Mouse (Mus musculus) kidney, postnatal 0 days (tissue): ENCODE results near the gene Slamf8. TPM values are rescaled to one million over a fixed set of nuclear protein-coding genes. Genes with fewer than 3 reads are reported as not detected.

Source experiments
- ATAC-seq: fragments of 200-750 bp; cut with Nextera tagmentation; replicated peaks from 2 replicates; pipeline ENCODE4 v1.8.0; 2017; ENCODE audit warnings: low read depth, moderate number of reproducible peaks, moderate TSS enrichment, moderate library complexity; ENCODE audit not compliant: low FRiP score
- DNase-seq: peaks from one replicate; pipeline ENCODE4 v3.0.0-alpha.2; 2016; ENCODE audit warnings: low spot score
- H3K27ac ChIP-seq: fragments of 300-500 bp; sonication (generic); 2 replicates; pipeline ENCODE4 v1.5.1; 2014; ENCODE audit warnings: mild to moderate bottlenecking
- H3K27me3 ChIP-seq: fragments of 300-500 bp; sonication (generic); 2 replicates; pipeline ENCODE4 v1.6.1; 2014; ENCODE audit warnings: low read length, mixed read lengths; ENCODE audit not compliant: insufficient read depth
- H3K36me3 ChIP-seq: fragments of 300-500 bp; sonication (generic); 2 replicates; pipeline ENCODE4 v1.6.1; 2014; ENCODE audit warnings: low read length, mixed read lengths; ENCODE audit not compliant: insufficient read depth
- H3K4me1 ChIP-seq: fragments of 300-500 bp; sonication (generic); replicated peaks from 2 replicates; pipeline ENCODE4 v1.6.1; 2014; ENCODE audit warnings: antibody characterized with exemption, low read length, mixed read lengths; ENCODE audit not compliant: insufficient read depth
- H3K4me2 ChIP-seq: fragments of 300-500 bp; sonication (generic); 2 replicates; pipeline ENCODE4 v1.6.1; 2014; ENCODE audit warnings: mild to moderate bottlenecking, low read length, moderate library complexity, mixed read lengths
- H3K4me3 ChIP-seq: fragments of 300-500 bp; sonication (generic); replicated peaks from 2 replicates; pipeline ENCODE4 v1.5.1; 2014; ENCODE audit warnings: low read depth, low read length
- H3K9ac ChIP-seq: fragments of 300-500 bp; sonication (generic); 2 replicates; pipeline ENCODE4 v1.6.1; 2014; ENCODE audit warnings: low read depth, low read length
- H3K9me3 ChIP-seq: fragments of 300-500 bp; sonication (generic); replicated peaks from 2 replicates; pipeline ENCODE4 v1.6.1; 2016; ENCODE audit warnings: low read length, inconsistent platforms, mixed read lengths
- CTCF ChIP-seq: IDR thresholded peaks from 2 replicates; pipeline ENCODE4 v1.5.1; 2016; ENCODE audit warnings: antibody characterized with exemption, low read depth, mild to moderate bottlenecking, moderate library complexity
- WGBS: fragments of 180-500 bp; shearing (Covaris S2); extraction: QIAGEN DNeasy Blood & Tissue Kit; methylation state at CpG from one replicate; pipeline ENCODE4 v1.1.7; 2014; 5-methylcytosine and 5-hydroxymethylcytosine counted together
- polyA plus RNA-seq: library from polyadenylated mRNA; unstranded; fragments of >200 nt; fragmentation: Nextera tagmentation; extraction: Ambion mirVana; gene quantifications from 2 replicates; pipeline ENCODE4 v1.2.1, GENCODE M21; 2015

The Slamf8 gene
- polyA plus RNA-seq, 1 experiment from 2014 or later = 0.16 TPM

GRCm38 (mm10) chr1:172535116-172535515 is 55.3 kb downstream of the Slamf8 start:
- Histone ChIP-seq H3K27me3 (no peaks in the 10 kb centered on the region), H3K9me3 (no peaks in the 10 kb centered on the region), H3K4me3 (no peak overlapping the region), H3K4me1 (peaks cover 12% of the 10 kb centered on the region; the same call in 1 of the 2 replicates), H3K36me3 (no peaks in the 10 kb centered on the region), H3K27ac (no peak overlapping the region), H3K4me2 (no peak overlapping the region), H3K9ac (no peak overlapping the region)
- no peak for DNase-seq
- WGBS = 85% methylated on average over 16 of the region's 16 CpGs
- ATAC-seq = no peak
- TF ChIP-seq CTCF = no peak

GRCm38 (mm10) chr1:172532551-172532950 is 57.8 kb downstream of the Slamf8 start:
- peak; percentile 84 for DNase-seq
- H3K36me3 ChIP-seq = no peaks in the 10 kb centered on the region
- peaks cover 12% of the 10 kb centered on the region; the same call in 1 of the 2 replicates for H3K4me1 ChIP-seq
- H3K27ac ChIP-seq = no peak overlapping the region
- no peak for TF ChIP-seq CTCF
- no peaks in the 10 kb centered on the region for H3K9me3 ChIP-seq
- peak overlapping the region; percentile 49 for H3K4me2 ChIP-seq
- peak overlapping the region; percentile 24; the same call in 1 of the 2 replicates for H3K9ac ChIP-seq
- peak; percentile 49 for ATAC-seq
- H3K4me3 ChIP-seq = peak overlapping the region; percentile 24; the same call in 1 of the 2 replicates
- no peaks in the 10 kb centered on the region for H3K27me3 ChIP-seq
- 2% methylated on average over 13 of the region's 13 CpGs for WGBS

Other genes starting within 250 kb of the Slamf8 start
- 3.3 and 4.2 TPM in 2 replicates for gene Kcnj10, start 249.4 kb downstream of the Slamf8 start, polyA plus RNA-seq
- gene Pigm, start 214.0 kb downstream of the Slamf8 start, polyA plus RNA-seq = 5.8 and 6.1 TPM in 2 replicates
- gene Slamf9, start 115.2 kb downstream of the Slamf8 start, polyA plus RNA-seq = 1.3 and 2.3 TPM in 2 replicates
- 12.5 and 13.3 TPM in 2 replicates for gene Igsf9, start 108.8 kb downstream of the Slamf8 start, polyA plus RNA-seq
- gene Tagln2, start 90.5 kb downstream of the Slamf8 start, polyA plus RNA-seq = 225 and 250 TPM in 2 replicates
- 1.1 and 1.3 TPM in 2 replicates for gene Cfap45, start 69.8 kb downstream of the Slamf8 start, polyA plus RNA-seq
- gene Vsig8, start 34.6 kb downstream of the Slamf8 start, polyA plus RNA-seq = 1.0 and 1.6 TPM in 2 replicates
- gene Fcrl6, start 12.0 kb upstream of the Slamf8 start, polyA plus RNA-seq = not detected in 2 replicates
- gene Dusp23, start 42.4 kb upstream of the Slamf8 start, polyA plus RNA-seq = 27.0 and 27.4 TPM in 2 replicates
- gene Crp, start 107.5 kb upstream of the Slamf8 start, polyA plus RNA-seq = 0.08 TPM in 1 of 2 replicates, not detected in the other